ENCODE assay signal across 8 mouse cellular contexts in the genomic region with DNA sequence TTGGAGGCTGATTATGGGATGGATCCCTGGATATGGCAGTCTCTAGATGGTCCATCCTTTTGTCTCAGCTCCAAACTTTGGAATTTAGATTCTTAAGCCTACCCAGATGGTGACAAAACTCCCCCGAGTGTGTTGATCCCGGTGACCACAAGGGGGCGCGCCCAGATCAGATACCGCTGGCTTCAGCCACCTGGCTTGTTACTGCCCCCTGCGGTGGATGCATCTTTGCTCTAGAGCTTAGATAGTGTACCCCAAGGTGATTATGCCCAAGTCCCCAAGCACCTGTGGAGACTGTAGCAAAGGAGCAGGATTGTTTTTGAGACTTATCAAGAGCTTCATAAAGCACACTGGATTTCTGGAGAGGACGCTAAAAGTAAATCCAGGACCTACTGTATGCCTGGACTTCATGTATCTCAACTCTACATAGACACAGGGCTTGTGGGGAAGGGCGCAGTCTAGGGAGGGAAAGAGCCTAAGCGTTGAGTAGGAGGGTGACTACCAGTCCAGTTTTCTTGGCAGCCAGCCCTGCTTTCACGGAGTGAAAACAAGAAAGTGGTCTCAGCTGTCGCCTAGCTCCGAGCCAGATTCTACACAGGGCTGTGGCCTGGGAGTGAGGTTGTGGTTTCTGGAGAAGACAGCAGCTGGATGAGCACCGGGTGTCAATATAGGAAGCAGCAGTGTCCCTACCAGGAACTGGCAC. TPM values are rescaled to one million over a fixed set of nuclear protein-coding genes. Genes with fewer than 3 reads are reported as not detected.
DNase-seq lines count a peak whose midpoint lies in the region; ATAC-seq lines count a peak whose summit lies in the region.

No protein-coding gene starts in this region.

- no peaks in the 10 kb centered on the region for H3K36me3 ChIP-seq in liver, embryonic 12.5 days

- intact Hi-C loops in left cerebral cortex, postnatal 25 days (cut with DNase I) = loop anchor here (1.0 to 10.0 kb wide), 3 partner anchors 198 to 490 kb away; no protein-coding TSS in a partner anchor

- H3K27me3 ChIP-seq in liver, embryonic 12.5 days (replicated peaks) = peaks cover 13% of the 10 kb centered on the region; the same call in 1 of the 2 replicates

- no peak overlapping the region for H3K4me3 ChIP-seq in liver, embryonic 12.5 days

- DNase-seq in liver = peak; percentile 81
- peak; percentile 93 to 97 for DNase-seq in cerebellum, postnatal 14 days
- peak; percentile 74 to 84 for DNase-seq in frontal cortex, postnatal 25 days (ENCODE audit: low spot score in 2 of 2)
- peak; percentile 79 to 81 for DNase-seq in left cerebral cortex, postnatal 25 days (ENCODE audit: low spot score in 2 of 2)
- peak; percentile 78 to 93 for DNase-seq in spleen, postnatal 4 days (ENCODE audit: low spot score in 2 of 2)

- no peak overlapping the region for H3K4me2 ChIP-seq in liver, embryonic 12.5 days

- no peaks in the 10 kb centered on the region for H3K9me3 ChIP-seq in liver, embryonic 12.5 days (replicated peaks)

- WGBS in liver, embryonic 12.5 days (ENCODE audit: insufficient replicate concordance) = 25% methylated on average over 13 of the region's 13 CpGs

- H3K9ac ChIP-seq in liver, embryonic 12.5 days = no peak overlapping the region

- no peak overlapping the region for H3K27ac ChIP-seq in liver, embryonic 12.5 days

- H3K4me1 ChIP-seq in liver, embryonic 12.5 days = no peaks in the 10 kb centered on the region

- ATAC-seq in liver, embryonic 12.5 days = no peak
- peak; percentile 67 for ATAC-seq in inflammation-experienced regulatory T-cells, adult 6 months
- ATAC-seq in monocyte, adult 5-6 weeks (replicated peaks; ENCODE audit: insufficient number of reproducible peaks, low FRiP score, low TSS enrichment, poor library complexity, severe bottlenecking) = peak; percentile 87

RNA-seq across cellular contexts. Expression of gene Pdyn, which starts 24.6 kb away (rescaled TPM):
- polyA plus RNA-seq in liver, embryonic 12.5 days (2016; fragmentation: Nextera tagmentation; extraction: Ambion mirVana) = 0.05 and 0.13 TPM in 2 replicates
- not detected for polyA plus RNA-seq in inflammation-experienced regulatory T-cells, adult 6 months (2017; shearing (Covaris generic))
- total RNA-seq in left cerebral cortex, postnatal 25 days (2021) = 10 to 100 TPM; 28.1 to 45.3 TPM
- total RNA-seq in monocyte, adult 5-6 weeks (2017) = not detected in 3 replicates

Comparison
In these comparisons a context has a peak if more than half of its experiments do, and no peak if none do; other contexts are left out.
1. RNA of gene Pdyn, which starts 24.6 kb away (total RNA-seq): 28.1 to 45.3 TPM in left cerebral cortex, postnatal 25 days; not detected in monocyte, adult 5-6 weeks; every median in the first group is over 10 times any median in the second.
2. Peak in every context shown above with its lines, with median percentiles within 50 percentile points of each other: DNase-seq.